Mouse (Mus musculus): ENCODE results near the gene Ctbs.

GRCm38 (mm10) chr3:146443380-146443779 lies 6.2 kb upstream of the Ctbs start:
- TF ChIP-seq CTCF (IDR thresholded peaks at IDR 0.05) (no peak), EP300 (IDR thresholded peaks at IDR 0.05) (no peak)
